Mouse (Mus musculus): ENCODE results near the gene Cacnb3.

DNA sequence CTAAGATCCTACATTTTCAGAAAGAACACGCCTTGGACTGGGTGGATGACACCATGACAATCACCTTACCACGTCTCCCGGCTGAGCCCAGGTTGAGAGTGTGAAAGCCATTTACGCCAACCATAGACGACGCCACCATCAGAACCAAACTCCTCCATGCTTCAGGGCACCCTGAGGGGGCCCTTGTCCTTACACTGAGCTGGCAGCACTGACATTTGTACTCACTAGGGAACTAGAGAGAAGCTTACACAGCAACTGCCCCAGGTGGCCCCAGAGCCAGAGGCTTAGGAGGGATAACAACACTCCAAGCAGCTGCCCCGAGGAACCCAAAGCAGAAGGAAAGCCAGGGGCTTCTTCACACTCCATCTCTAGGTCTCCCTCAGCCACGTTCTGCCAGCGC is 23.9 kb upstream of the Cacnb3 start:
- TF ChIP-seq ZNF384 (IDR thresholded peaks at IDR 0.05; ENCODE audit: low read depth, low read length) (no peak), MAFK (IDR thresholded peaks at IDR 0.05; ENCODE audit: insufficient read depth, low read depth, low read length) (no peak), HCFC1 (IDR thresholded peaks at IDR 0.05; ENCODE audit: borderline replicate concordance, insufficient read depth, low read length) (no peak), CHD2 (IDR thresholded peaks at IDR 0.05; ENCODE audit: low read depth, low read length) (no peak), ZC3H11A (IDR thresholded peaks at IDR 0.05; ENCODE audit: borderline replicate concordance, low read depth, low read length) (no peak)

Data from ES-E14 (cell line).